Mouse (Mus musculus) heart, adult 10 weeks (tissue): ENCODE results near the gene Sema4a. TPM values are rescaled to one million over a fixed set of nuclear protein-coding genes. Genes with fewer than 3 reads are reported as not detected.

ENCODE experiments used
- polyA plus RNA-seq: library from polyadenylated mRNA; stranded (reverse); fragments of 350-450 nt; fragmentation: Illumina TruSeq; extraction: RNeasy Lipid Tissue Mini Kit (QIAGEN cat#74804); gene quantifications from one replicate; pipeline ENCODE4 v1.2.3, GENCODE M21; 2014; ENCODE audit warnings: low read depth, low replicate concordance

The Sema4a gene
- 4.1 TPM for polyA plus RNA-seq

DNA sequence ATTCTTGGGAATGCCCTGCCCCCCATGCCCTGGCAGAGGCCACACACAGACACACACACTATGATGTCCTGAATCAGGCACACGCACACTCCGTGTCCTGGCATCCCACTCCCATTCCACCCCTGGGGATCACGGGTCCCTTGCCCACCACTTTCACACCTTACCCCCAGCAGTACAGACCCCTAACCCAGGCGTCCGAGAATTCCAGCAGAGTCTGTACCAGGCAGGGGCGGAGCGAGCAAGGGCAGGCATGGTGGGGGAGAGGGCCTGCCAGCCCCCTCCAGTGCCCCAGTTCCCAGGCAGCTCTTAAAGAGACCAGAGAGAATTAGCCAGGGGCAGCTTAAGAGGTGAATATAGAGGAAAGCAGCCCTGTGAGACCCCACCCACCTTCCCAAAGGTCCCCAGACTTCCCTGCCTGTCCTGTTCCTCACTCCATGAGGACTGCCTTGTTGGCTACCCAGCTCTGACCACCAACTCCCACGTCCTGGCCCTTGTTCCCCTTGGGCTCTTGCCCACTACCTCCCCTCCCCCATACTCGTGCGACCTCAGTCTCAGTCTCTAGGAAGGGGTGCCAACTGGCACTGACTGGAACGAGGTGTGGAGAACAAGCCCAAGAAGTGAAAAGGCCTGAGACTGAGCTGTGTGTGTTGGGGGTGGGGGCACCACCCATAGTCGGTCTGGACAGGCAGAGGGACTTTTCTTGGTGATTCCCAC lies at the start of gene Sema4a:
TSS of gene Sema4a (minus strand) at position 200 of the 714 bp plus-strand sequence.

GRCm38 (mm10) chr3:88509692-88510420 lies 48.9 kb upstream of the Sema4a start, which contains the start of gene Lmna:
TSS of gene Lmna (minus strand) at chr3:88509956.

GRCm38 (mm10) chr3:88424605-88425329 lies 36.2 kb downstream of the Sema4a start, which contains the start of gene Slc25a44:
TSS of gene Slc25a44 (minus strand) at chr3:88425139.

GRCm38 (mm10) chr3:88409741-88410644 lies 51.0 kb downstream of the Sema4a start, which contains the start of gene Pmf1:
TSS of gene Pmf1 (minus strand) at chr3:88410331.

Other genes with a start within 250 kb of the Sema4a start
- gene Rhbg, start 206.5 kb downstream of the Sema4a start, polyA plus RNA-seq: not detected
- gene Gm38392, start 174.0 kb downstream of the Sema4a start, polyA plus RNA-seq: not detected
- 11.3 TPM for gene Tsacc, start 164.2 kb downstream of the Sema4a start, polyA plus RNA-seq
- gene Cct3, start 164.1 kb downstream of the Sema4a start, polyA plus RNA-seq: 153 TPM
- 72.2 TPM for gene Glmp, start 136.2 kb downstream of the Sema4a start, polyA plus RNA-seq
- 1.8 TPM for gene Tmem79, start 125.0 kb downstream of the Sema4a start, polyA plus RNA-seq
- 58.8 TPM for gene Smg5, start 124.9 kb downstream of the Sema4a start, polyA plus RNA-seq
- gene Paqr6, start 96.6 kb downstream of the Sema4a start, polyA plus RNA-seq: 1.6 TPM
- gene Bglap3, start 88.4 kb downstream of the Sema4a start, polyA plus RNA-seq: not detected
- gene Bglap2, start 82.5 kb downstream of the Sema4a start, polyA plus RNA-seq: not detected
- not detected for gene Bglap, start 76.7 kb downstream of the Sema4a start, polyA plus RNA-seq
- 16.4 TPM for gene Pmf1, start 50.9 kb downstream of the Sema4a start, polyA plus RNA-seq
- 17.0 TPM for gene Slc25a44, start 36.0 kb downstream of the Sema4a start, polyA plus RNA-seq
- gene Lmna, start 48.8 kb upstream of the Sema4a start, polyA plus RNA-seq: 80.8 TPM
- gene Mex3a, start 71.2 kb upstream of the Sema4a start, polyA plus RNA-seq: 0.34 TPM
- not detected for gene Rab25, start 87.1 kb upstream of the Sema4a start, polyA plus RNA-seq
- gene Lamtor2, start 91.9 kb upstream of the Sema4a start, polyA plus RNA-seq: 116 TPM
- gene Ubqln4, start 92.6 kb upstream of the Sema4a start, polyA plus RNA-seq: 60.0 TPM
- 76.6 TPM for gene Ssr2, start 114.7 kb upstream of the Sema4a start, polyA plus RNA-seq
- 32.9 TPM for gene Arhgef2, start 144.8 kb upstream of the Sema4a start, polyA plus RNA-seq
- gene Rxfp4, start 192.0 kb upstream of the Sema4a start, polyA plus RNA-seq: not detected
- 38.9 TPM for gene Khdc4, start 224.6 kb upstream of the Sema4a start, polyA plus RNA-seq